Mouse (Mus musculus) G1E (cell line): Measurements from ENCODE around the gene Rnf222.

ENCODE experiments used
- CTCF ChIP-seq: IDR thresholded peaks from 2 replicates; pipeline ENCODE4 v1.5.1; 2012; ENCODE audit warnings: low read depth, low read length, inconsistent platforms, mixed read lengths
- GATA1 ChIP-seq: IDR thresholded peaks from 2 replicates; pipeline ENCODE4 v1.6.1; 2012; ENCODE audit warnings: borderline replicate concordance, low read length, inconsistent platforms, mixed read lengths
- GATA2 ChIP-seq: IDR thresholded peaks from 2 replicates; pipeline ENCODE4 v1.6.1; 2012; ENCODE audit warnings: low read depth, low read length, inconsistent platforms, borderline replicate concordance
- POLR2AphosphoS5 ChIP-seq: IDR thresholded peaks from 2 replicates; pipeline ENCODE4 v1.6.1; 2012; ENCODE audit warnings: low read depth, low read length, inconsistent platforms; ENCODE audit not compliant: insufficient replicate concordance
- TAL1 ChIP-seq: conservative IDR thresholded peaks from 2 replicates; pipeline ENCODE4 v1.6.1; 2012; ENCODE audit warnings: low read depth, low read length, inconsistent platforms, mixed read lengths

- TF ChIP-seq CTCF = no peak
- TF ChIP-seq GATA1 = no peak
- no peak for TF ChIP-seq GATA2
- no peak for TF ChIP-seq POLR2AphosphoS5
- no peak for TF ChIP-seq TAL1
Measured at GRCm38 (mm10) chr11:68863631-68864091, 24.7 kb upstream of the Rnf222 start.
